Mouse (Mus musculus) spleen, embryonic (tissue): Measurements from ENCODE around the gene 1700037H04Rik.

Source experiments
- CTCF ChIA-PET: fragments of 350-600 bp; sonication (Branson Sonifier 250); formaldehyde crosslinking; loops from one replicate; lab custom pipeline; 2022; lab: Charles Lee

The 1700037H04Rik gene

GRCm38 (mm10) chr2:131179246-131179886, 19.5 kb upstream of the 1700037H04Rik start:
- CTCF ChIA-PET, result no interaction called here

GRCm38 (mm10) chr2:131178828-131179245, 19.0 kb upstream of the 1700037H04Rik start:
- CTCF ChIA-PET, result no interaction called here

GRCm38 (mm10) chr2:131177932-131178331, 18.1 kb upstream of the 1700037H04Rik start:
- CTCF ChIA-PET, result no interaction called here

- CTCF ChIA-PET, result interaction anchor here (0.7 kb wide), 1 partner anchor 49 kb away, joined by 4 read pairs; no protein-coding TSS in a partner anchor
Measured at GRCm38 (mm10) chr2:131176491-131176890, 16.6 kb upstream of the 1700037H04Rik start.

GRCm38 (mm10) chr2:131175945-131176309, 16.0 kb upstream of the 1700037H04Rik start:
- CTCF ChIA-PET, result interaction anchor here (1.0 kb wide), 1 partner anchor 97 kb away, joined by 3 read pairs; no protein-coding TSS in a partner anchor

GRCm38 (mm10) chr2:131175286-131175944, 15.5 kb upstream of the 1700037H04Rik start:
- CTCF ChIA-PET, result interaction anchor here (1.0 kb wide), 1 partner anchor 97 kb away, joined by 3 read pairs; no protein-coding TSS in a partner anchor

- CTCF ChIA-PET, result no interaction called here
Measured at GRCm38 (mm10) chr2:131174700-131175099, 14.8 kb upstream of the 1700037H04Rik start.

GRCm38 (mm10) chr2:131172322-131172721, 12.4 kb upstream of the 1700037H04Rik start:
- CTCF ChIA-PET, result no interaction called here

- CTCF ChIA-PET, result no interaction called here
Measured at GRCm38 (mm10) chr2:131171401-131172104, 11.7 kb upstream of the 1700037H04Rik start.

GRCm38 (mm10) chr2:131170936-131171335, 11.1 kb upstream of the 1700037H04Rik start:
- CTCF ChIA-PET, result no interaction called here

- CTCF ChIA-PET, result no interaction called here
Measured at GRCm38 (mm10) chr2:131168914-131169313, 9.0 kb upstream of the 1700037H04Rik start.

GRCm38 (mm10) chr2:131167984-131168383, 8.1 kb upstream of the 1700037H04Rik start:
- CTCF ChIA-PET, result interaction anchor here (0.6 kb wide), 1 partner anchor 206 kb away, joined by 4 read pairs; no protein-coding TSS in a partner anchor

GRCm38 (mm10) chr2:131166172-131166571, 6.3 kb upstream of the 1700037H04Rik start:
- CTCF ChIA-PET, result no interaction called here

- CTCF ChIA-PET, result no interaction called here
Measured at GRCm38 (mm10) chr2:131163924-131164323, 4.0 kb upstream of the 1700037H04Rik start.

GRCm38 (mm10) chr2:131160671-131161111, 810 bp upstream of the 1700037H04Rik start:
- CTCF ChIA-PET, result interaction anchor here (1.0 kb wide), 1 partner anchor 64 kb away, joined by 3 read pairs; no protein-coding TSS in a partner anchor

- CTCF ChIA-PET, result no interaction called here
Measured at GRCm38 (mm10) chr2:131159491-131159910, 380 bp downstream of the 1700037H04Rik start.

GRCm38 (mm10) chr2:131156987-131157386, 2.9 kb downstream of the 1700037H04Rik start:
- CTCF ChIA-PET, result no interaction called here

GRCm38 (mm10) chr2:131154036-131154435, 5.8 kb downstream of the 1700037H04Rik start:
- CTCF ChIA-PET, result no interaction called here

GRCm38 (mm10) chr2:131152166-131152730, 7.6 kb downstream of the 1700037H04Rik start:
- CTCF ChIA-PET, result interaction anchor here (0.7 kb wide), 1 partner anchor 393 kb away, joined by 3 read pairs; no protein-coding TSS in a partner anchor

GRCm38 (mm10) chr2:131149254-131149578, 10.7 kb downstream of the 1700037H04Rik start:
- CTCF ChIA-PET, result no interaction called here

- CTCF ChIA-PET, result no interaction called here
Measured at GRCm38 (mm10) chr2:131148353-131149253, 11.3 kb downstream of the 1700037H04Rik start.
